Mouse (Mus musculus) thymus, adult 2 months (tissue): ENCODE results near the gene Adgrf5.

Experiments used
- CTCF ChIP-seq: fragments of 200-500 bp; IDR thresholded peaks from 2 replicates; pipeline ENCODE4 v1.5.1; 2012; ENCODE audit warnings: mild to moderate bottlenecking, control low read depth, low read length, moderate library complexity, borderline replicate concordance; ENCODE audit not compliant: control insufficient read depth, poor library complexity, insufficient read depth; ENCODE audit errors: extremely low read depth
- POLR2A ChIP-seq: fragments of 200-500 bp; IDR thresholded peaks from 2 replicates; pipeline ENCODE4 v1.6.1; 2012; ENCODE audit warnings: mild to moderate bottlenecking, low read length, control low read depth, moderate library complexity; ENCODE audit not compliant: control insufficient read depth, poor library complexity, insufficient read depth; ENCODE audit errors: extremely low read depth

GRCm38 (mm10) chr17:43378703-43379102, 18.5 kb downstream of the Adgrf5 start:
- TF ChIP-seq POLR2A = no peak
- TF ChIP-seq CTCF = no peak
